Mouse (Mus musculus) urinary bladder, postnatal 36 days (tissue): ENCODE measurements around the gene Fat3.

Source experiments
- DNase-seq, 2 experiments: peaks; one replicate each; pipeline ENCODE4 v3.0.0; 2022; ENCODE audit warnings: low spot score in 2 of 2, mixed read lengths in 1 of 2

The Fat3 gene

GRCm38 (mm10) chr9:15880160-15880603 is 620.9 kb downstream of the Fat3 start:
- DNase-seq = no peak

GRCm38 (mm10) chr9:15874506-15875160 is 626.5 kb downstream of the Fat3 start, which contains the start of gene Mtnr1b:
Gene Mtnr1b, minus strand, starts transcription at chr9:15874556.
- DNase-seq = no peak

GRCm38 (mm10) chr9:15870013-15870412 is 631.1 kb downstream of the Fat3 start:
- DNase-seq = no peak

GRCm38 (mm10) chr9:15869456-15869855 is 631.6 kb downstream of the Fat3 start:
- DNase-seq = no peak

- no peak for DNase-seq
Measured at GRCm38 (mm10) chr9:15866280-15867072, 634.6 kb downstream of the Fat3 start.

GRCm38 (mm10) chr9:15861402-15861801 is 639.7 kb downstream of the Fat3 start:
- DNase-seq = no peak
